Mouse (Mus musculus) embryo, embryonic 11.5 days (tissue): ENCODE results near the gene 4933407L21Rik.

Experiments
- DNase-seq: peaks from one replicate; pipeline ENCODE4 v3.0.0-alpha.2; 2012; ENCODE audit warnings: low read depth, low spot score

4933407L21Rik gene

DNA sequence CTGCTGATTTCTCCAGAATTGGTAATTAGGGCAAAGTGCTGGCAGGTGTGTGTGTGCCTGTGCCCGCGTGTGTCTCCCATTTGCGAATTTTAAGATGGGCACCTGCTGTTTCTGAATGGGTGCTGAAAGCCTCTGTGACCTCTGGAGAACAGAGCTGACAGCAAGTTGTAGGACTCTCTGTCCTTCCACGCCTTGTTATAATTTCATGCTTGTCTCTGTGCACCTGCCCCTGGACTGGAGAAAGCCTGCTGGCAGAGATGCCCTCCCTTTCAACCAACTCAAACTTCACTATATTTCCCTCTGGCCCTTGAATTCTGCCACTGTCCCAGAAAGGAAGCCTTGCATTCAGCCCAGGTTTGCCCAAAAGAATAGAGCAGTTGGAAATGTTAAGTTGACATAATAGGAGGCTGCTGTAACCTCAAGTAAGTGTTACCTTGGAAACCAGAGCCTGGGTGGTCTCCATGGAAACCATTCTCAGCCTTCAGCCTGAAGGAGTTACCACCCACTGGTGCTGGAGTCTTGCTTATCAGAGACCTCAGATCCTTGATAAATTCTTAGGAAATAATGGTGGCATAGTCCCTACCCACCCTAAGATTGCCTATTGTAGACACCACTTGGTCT is 11.3 kb upstream of the 4933407L21Rik start:
- no peak for DNase-seq

DNA sequence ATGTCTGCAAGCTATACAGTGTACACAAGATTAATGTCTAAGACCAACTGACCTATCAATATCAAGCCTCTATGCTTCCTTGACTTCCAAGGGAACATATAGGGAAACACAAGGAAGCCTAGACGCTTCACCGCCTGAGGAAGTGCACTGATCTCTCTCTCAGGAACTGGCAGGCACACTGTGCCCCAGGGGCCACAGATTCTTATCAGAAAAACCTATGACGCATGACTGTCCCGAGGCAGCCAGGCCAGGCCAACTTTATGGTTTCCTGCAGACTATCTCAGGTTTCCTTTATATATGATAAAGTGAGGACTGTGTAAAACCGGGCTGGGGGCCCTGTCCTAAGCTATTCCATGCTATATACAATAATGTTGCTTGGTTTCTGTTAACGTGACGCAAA is 8.7 kb upstream of the 4933407L21Rik start:
- DNase-seq: no peak

DNA sequence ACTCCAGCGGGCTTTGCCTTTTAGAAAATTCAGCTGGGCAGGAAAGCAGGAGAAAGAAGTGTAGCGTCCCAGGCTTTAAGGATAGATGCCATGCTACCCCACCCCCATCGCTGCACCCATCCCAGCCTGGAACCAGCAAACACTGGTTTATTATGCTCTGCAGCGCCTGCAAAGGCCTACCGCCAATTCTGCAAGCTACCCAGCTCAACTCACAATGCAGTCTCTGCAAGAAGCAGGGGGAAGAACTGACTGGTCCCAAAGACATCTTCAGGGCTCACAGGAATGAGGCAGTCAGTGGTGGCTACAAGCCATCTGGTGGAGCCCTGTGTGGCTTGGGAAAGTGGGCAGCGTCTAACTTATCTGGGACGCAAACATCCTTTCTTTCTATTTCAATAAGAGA is 6.6 kb upstream of the 4933407L21Rik start:
- no peak for DNase-seq

DNA sequence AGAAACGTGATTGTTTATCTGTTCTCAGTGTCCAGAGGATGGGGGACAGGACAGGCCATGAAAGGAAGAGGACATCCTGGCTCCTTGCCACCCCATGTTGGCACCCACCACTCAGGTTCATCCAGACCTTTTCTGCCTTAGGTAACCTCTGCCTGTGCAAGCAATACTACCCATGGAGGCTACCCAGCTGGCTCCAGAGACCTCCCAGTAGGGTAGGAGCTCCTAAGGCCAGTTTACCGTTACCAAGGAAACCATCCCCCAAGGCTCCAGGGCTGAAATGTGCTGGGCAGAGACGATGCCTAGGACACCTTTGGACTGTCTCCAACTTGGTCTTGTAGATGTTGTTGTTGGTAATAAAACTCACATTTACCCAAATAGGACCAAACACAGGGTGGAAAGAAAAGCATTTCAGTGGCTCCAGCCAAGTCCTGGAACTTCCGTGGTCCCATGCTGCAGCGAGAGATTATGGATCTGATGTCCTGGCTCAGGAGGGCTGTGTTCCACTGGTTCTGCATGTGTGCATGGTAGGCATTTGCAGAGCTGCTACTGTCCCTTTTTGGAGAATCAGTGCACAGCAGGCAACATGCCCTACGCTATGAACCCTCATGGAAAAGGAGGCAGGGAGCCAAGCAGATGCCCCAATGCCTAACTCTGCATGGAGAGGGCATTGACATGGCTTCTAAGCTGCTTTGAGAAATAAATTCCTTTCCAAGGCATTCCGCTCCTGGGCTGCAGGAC is 6.0 kb upstream of the 4933407L21Rik start:
- no peak for DNase-seq

DNA sequence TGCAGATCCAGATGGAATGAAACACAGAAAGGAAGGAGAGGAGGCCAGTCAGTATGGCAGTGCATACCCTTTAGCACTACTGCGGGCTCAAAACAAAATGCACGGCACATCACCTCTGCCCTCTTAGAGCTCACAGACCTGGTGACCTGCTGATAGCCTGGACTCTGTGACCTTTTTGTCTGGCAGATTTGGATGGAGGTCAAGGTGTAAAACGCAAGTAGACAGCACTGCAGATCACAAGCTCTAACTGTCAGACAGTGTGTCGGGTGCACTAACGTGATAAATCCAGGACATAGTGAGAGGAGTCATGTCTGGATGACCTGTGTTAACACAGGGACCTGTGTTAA is 5.4 kb upstream of the 4933407L21Rik start:
- DNase-seq: no peak

DNA sequence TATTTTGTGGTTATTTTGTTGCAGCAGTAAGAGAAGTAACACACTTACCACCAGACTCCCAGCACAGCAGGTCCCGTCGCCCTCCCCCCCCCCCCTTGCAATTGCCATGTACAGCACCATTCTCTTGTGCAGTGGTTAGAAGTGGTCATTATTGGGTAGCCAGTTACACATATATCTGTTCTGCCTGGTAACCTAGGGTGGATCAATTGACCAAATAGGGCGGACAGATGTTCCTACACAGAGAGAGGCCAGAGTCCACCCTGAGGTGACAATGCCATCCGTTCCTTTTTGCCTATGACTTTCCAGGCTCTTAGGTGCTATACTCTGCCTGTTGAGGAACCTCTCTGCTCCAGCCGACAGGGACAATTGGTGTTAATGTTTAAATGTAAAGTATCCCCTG is 3.1 kb upstream of the 4933407L21Rik start:
- no peak for DNase-seq

DNA sequence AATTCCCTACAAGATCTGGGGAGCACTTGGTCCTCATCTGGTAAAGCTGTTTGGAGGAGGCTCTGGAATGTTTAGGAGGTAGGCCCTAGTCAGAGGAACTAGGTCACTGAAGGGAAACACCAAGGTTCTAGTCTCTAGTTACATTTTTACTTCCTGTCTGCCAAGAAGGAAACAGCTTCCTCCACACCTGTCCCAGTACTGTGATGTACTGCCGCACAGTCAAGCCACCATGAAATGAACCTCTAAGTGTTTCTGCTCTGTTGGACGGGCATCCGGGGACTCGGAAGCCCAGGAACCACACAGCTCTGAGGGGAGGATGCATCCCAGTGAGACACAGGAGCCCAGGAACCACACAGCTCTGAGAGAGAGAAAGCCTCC is 394 bp downstream of the 4933407L21Rik start:
- DNase-seq: no peak

DNA sequence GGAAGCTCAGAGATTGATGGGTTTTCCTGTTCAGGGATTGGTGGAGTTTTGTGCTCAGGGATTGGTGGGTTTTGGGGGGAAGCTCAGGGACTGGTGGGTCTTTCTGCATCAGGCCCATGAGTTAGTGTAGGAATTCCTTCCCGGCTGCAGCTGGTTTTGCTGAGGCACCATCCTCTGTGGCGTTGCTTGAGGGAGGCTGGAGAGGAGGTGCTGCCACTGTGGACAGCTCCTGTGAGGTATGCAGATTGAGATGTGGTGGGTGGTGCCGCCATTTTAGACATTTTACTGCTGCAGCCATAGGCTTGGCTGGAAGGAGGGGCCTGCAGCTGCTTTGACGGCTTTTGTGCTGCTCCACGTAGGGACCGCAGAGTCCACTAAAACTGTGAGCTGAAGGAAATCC is 1.1 kb downstream of the 4933407L21Rik start:
- DNase-seq: no peak

DNA sequence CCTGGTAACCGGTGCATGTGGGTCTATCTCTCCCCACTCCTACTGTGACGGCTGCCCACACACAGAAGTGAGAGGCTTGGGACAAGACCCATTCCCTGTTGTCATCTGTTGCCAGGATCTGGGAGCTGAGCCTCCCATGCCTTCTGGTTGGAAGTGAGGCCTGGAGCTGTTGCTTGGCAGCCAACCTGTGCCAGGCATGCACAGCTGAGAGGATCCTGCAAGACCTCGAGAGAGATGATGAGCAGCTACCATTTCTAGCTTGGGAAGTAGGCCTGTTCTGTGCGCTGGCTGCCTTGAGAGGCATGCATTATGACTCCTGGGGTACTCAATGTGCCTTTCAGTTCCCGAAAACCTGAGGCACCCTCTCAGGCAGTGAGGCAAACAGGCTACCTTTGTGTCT is 2.9 kb downstream of the 4933407L21Rik start:
- DNase-seq: no peak

DNA sequence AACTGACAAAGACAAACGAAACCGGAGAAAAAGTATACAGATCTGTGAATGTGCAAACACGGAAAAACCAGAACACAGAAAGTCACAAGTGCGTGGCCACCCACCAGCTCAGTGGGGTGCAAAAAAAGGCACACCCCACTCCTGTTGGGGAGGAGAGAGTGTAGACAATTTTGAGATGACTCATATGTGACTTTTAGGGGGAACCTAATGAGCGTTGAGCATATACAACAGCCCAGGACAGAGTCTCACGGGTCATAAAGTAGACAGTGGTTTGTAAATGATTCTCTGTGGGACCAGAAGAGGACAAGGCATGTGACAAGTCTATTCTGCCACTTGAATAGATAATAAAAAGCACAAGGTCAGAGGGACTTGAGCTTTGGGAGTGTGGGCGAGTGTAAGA is 4.9 kb downstream of the 4933407L21Rik start:
- no peak for DNase-seq

DNA sequence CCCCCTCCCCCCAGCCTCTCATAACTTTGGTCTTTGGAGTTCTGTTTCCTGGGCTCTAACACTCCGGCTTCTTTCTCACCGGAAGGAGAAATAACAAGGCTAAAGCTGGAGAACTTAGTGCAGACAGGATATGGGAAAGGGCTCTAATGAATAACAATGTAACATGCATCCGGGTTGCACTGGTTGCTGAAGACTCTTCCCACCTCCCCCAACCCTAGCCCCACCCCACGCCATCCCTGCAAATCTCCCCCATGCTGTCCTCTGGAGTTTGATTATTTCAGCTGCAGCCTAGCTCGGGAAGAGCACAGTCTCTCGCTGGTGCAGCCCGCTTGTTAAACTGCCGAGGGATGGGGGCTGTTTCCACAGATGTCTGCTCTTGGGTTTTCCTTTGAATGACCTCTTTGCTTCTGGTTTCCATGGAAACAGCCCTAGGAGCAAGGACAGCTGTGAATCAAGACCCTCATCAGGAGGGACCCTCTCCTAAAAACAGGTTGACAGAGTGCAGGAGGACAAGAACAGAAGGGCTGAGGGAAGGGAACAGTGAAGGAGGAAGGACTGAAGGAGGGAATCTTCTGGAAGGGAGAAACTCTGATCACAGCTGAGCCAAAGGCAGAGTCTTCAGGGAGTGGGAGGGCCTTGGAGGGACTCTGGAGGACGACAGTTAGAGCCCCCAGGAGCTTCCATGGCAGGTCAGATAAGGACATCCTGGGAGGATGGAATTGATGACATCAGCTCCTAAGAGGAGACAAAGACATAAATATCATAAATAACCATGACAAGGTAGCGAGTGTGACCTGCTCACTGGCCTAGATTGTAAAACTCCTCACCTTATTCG is 5.6 kb downstream of the 4933407L21Rik start:
- no peak for DNase-seq

DNA sequence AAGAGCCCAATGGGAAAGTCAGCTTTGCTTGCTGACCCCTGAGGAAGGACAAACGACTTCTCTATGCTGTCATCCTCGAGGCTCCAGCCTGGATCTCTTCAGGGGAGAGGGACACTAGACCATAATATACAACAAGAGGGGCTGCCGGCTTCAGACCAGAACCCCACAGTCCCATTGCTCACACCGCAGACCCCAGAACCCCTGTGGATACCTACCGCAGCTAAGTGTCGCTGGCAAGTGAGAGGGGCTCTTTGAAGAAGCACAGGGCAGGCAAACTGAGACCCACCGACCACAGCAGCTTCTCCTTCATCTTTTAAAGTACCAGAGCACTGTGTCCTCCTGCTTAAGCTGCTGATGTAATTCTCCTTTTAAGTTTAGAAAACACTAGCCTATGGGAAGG is 6.3 kb downstream of the 4933407L21Rik start:
- no peak for DNase-seq

DNA sequence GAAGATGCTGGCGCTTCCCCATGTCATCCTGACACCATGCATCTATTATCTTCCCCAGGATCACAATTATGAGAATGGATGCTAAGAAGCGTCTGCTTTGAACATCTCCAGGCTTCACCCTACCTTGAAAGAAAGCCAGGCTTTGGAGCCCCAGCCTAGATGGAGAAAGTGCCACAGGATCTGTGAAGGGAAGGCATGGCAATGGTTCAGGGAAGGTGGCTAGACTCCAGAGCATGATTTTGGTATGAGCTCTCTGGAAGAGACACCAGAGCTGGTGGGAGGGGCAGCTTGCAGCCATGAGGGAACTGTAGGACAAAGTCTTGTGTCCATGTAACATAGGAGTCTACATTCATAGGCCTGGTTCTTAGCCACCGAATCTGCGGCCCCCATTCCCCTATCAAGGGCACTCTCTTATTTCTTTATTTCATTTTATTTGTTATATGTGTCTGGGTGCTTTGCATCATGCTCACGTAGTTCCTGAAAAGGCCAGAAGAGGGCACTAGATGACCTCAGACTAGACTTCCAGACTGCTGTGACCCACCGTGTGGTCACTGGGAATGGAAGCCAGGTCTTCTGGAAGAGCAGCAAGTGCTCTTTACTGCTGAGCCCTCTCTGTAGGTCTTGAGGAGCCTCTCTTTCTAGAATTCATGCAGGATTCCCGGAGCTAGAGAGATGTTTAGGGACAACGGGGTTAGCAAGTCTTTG is 7.0 kb downstream of the 4933407L21Rik start:
- no peak for DNase-seq

DNA sequence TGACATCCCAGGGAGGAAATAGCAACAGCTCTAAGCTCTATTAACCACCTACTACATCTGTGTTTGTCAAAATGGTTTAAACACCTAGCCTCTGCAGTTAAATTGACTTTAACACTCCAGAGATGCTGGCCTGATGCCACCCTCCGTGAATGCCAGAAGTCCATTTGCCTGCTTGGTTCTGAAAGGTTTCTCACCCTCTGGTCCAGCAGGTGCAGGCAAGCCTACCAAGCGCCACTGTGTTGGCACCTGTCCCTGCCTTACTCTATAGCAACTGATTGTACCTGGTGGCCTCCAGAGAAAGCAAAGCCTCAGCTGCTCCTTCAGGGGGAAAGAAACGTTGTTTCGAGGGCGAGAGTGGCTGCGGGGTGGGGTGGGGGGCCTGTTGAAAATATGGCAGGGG is 8.0 kb downstream of the 4933407L21Rik start:
- no peak for DNase-seq

DNA sequence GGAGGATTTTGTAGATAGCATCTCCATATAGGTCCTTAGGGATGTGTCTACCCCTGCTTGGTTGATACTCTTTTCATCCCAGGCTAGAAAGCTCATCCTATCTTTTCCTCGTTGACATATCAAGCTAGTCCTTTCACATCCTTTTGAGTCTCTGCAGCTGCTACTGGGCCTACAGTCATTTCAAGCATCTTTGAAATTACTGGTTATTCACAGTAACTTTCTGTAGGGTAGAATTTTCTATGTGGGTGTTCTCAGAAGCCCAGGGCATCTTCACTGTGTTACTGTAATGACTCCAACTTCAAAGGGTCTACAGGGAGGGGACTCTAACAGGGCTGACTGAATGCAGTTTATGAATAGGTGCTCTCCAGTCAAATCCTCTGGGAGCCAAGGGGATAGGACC is 9.0 kb downstream of the 4933407L21Rik start:
- no peak for DNase-seq

DNA sequence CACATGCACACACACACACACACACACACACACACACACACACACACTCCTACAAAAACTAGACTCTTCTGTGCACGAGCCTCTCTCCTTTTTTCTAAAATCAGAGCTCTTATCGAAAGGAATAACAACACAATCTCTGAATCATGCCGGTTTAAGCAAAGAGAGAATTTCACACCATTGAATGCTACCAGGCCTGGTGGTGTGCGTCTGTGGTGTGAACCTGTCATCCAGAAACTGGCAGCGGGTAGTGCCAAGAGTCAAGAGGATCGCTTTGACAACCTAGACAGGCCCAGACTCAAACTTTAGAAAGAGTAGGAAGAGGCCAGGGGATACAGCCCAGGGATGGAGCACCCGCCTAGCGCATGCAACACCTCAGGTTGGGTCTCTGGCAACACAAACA is 14.0 kb downstream of the 4933407L21Rik start:
- no peak for DNase-seq

DNA sequence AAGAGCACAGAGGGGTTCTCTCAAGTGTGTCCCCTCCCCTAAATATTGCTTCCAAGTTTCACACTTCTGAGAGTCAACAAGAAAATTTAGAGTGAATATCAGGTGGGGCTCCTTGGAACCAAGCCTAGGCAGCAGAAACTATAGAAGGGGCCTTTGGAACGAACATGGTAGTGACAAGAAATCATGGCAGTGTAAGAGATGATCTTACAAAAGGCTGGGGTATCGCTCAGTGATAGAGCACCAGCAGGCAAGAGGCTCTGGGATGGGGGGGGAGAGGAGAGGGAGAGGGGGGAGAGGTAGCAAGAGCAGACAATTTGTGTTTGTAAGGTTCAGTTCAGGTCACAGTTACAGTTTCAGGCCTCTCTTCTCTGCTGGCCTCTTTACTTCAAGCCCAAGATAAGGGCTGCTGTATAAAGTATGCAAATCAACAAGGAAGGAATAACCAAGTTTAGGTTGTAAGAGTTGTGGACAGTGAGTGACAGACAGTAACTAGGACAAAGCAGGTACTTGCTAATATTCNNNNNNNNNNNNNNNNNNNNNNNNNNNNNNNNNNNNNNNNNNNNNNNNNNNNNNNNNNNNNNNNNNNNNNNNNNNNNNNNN is 20.9 kb downstream of the 4933407L21Rik start:
- no peak for DNase-seq

DNA sequence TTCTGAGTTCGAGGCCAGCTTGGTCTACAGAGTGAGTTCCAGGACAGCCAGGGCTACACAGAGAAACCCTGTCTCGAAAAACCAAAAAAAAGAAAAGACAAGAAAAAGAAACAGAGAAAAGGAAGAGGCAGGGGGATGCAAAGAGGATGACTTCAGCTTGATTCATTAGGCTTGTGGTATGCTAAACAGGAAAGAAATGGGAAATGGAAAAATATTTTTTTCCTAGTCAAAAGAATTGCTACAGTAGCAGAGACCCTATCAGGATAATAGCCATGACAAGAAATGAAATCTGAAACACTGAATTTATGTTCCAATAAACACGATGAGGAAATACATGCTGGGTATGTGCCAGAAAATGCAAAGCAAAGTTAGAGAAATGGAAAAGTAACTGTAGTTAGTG is 26.9 kb downstream of the 4933407L21Rik start:
- no peak for DNase-seq

DNA sequence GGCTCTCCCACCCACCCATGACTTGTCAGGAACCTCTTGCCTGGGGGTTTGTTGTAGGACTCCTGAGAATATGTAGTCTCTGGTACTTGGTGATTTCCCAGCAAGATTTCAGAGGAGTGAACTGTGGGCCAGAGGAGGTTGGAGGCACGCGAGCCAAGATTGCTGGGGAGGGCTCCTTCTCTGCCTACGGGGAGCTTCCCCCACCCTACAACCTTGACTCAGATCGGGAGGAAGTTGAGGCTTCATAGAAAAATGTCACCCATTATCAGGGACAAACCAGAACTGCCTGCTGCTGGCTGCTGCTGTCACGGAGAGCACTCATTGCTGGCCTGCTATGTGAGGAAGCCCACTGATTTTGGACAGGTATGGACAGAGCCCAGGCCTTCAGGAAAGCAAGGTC is 29.0 kb downstream of the 4933407L21Rik start:
- no peak for DNase-seq

DNA sequence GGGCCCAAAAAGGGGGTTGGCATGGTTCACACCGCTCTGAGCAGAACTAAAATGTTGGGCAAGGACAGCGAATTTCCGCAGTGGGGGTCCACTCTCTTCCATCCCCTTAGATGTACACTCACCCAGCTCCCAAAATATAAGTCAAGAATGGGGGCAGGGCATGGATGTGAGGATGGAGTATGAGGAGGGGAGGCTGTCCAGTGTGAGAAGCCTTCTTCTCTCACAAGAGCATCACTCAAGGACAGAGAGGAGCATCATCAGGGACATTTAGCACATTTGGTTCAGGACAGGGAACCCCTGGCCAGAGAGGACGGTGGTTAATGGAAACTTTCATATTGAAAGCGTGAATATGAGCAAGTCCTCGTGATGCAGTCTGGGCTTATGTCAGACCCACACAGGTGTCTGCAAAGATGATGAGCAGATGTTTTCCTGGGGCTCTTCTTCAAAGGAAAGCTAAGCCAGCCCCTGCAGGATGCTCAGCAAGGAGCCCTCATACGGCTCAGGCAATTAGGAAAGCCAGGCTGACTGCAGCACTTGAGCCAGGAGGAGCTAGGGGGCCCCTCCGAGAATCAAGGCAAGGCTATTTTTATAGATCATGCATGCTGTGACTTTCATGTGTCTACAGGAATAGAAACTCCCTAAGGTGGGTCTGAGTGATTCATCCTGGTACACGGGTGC is 29.8 kb downstream of the 4933407L21Rik start:
- DNase-seq: no peak
